Mouse (Mus musculus) gastrocnemius, adult 2 months (tissue): Measurements from ENCODE around the gene Utp15. TPM values are rescaled to one million over a fixed set of nuclear protein-coding genes. Genes with fewer than 3 reads are reported as not detected.

ENCODE experiments used
- DNase-seq: peaks from one replicate; pipeline ENCODE4 v3.0.0; 2022
- H3K27ac ChIP-seq: fragments of 200-600 bp; 2 replicates; pipeline ENCODE4 v1.8.1; 2022; ENCODE audit warnings: mild to moderate bottlenecking
- H3K4me3 ChIP-seq: fragments of 200-600 bp; 2 replicates; pipeline ENCODE4 v1.8.1; 2022; ENCODE audit warnings: mild to moderate bottlenecking, moderate library complexity
- CTCF ChIP-seq: fragments of 200-600 bp; IDR thresholded peaks from 2 replicates; pipeline ENCODE4 v1.8.1; 2022; ENCODE audit warnings: antibody characterized with exemption, mild to moderate bottlenecking, moderate library complexity
- intact Hi-C: fragments of 180-260 bp; cut with DNase I; formaldehyde crosslinking; loops from one replicate; pipeline ENCODE4 v1.15.1; 2025
- total RNA-seq, 2 experiments: library from RNA; stranded (reverse); gene quantifications; 2 replicates each; pipeline ENCODE4 v1.2.3; 2021

Gene Utp15
- total RNA-seq, 2 experiments from 2014 or later, result 4.0 to 5.4 TPM

GRCm38 (mm10) chr13:98201436-98201835 lies 61.4 kb downstream of the Utp15 start:
- no peak for DNase-seq
- Histone ChIP-seq H3K4me3 (no peak overlapping the region), H3K27ac (no peak overlapping the region)
- intact Hi-C loops, result no loop called here
- no peak for TF ChIP-seq CTCF

Other genes with a start within 250 kb of the Utp15 start
- 1 to 10 TPM; 2.8 to 3.3 TPM for gene Arhgef28, start 56.6 kb downstream of the Utp15 start, total RNA-seq
- 10 to 100 TPM; 14.1 to 17.0 TPM for gene Ankra2, start within 50 bp of the Utp15 start, total RNA-seq
- not detected for gene Gm21976, start 16.8 kb upstream of the Utp15 start, total RNA-seq
- 100 to 1,000 TPM; 221 to 236 TPM for gene Btf3, start 54.0 kb upstream of the Utp15 start, total RNA-seq
- gene Foxd1, start 91.2 kb upstream of the Utp15 start, total RNA-seq, result under 1 TPM in 1 of 2 experiments, not detected in 1; 0.05 TPM
- not detected for gene Gm10320, start 229.0 kb upstream of the Utp15 start, total RNA-seq